Mouse (Mus musculus): ENCODE results near the gene Ric1.
A peak's percentile ranks its signal among the peaks of the same experiment; 100 is the strongest.
"Not testable (repeated sequence)": the region's sequence is repeated elsewhere in the genome, so short reads cannot be mapped to it uniquely, and the experiment has no call there.

Ric1 gene

DNA sequence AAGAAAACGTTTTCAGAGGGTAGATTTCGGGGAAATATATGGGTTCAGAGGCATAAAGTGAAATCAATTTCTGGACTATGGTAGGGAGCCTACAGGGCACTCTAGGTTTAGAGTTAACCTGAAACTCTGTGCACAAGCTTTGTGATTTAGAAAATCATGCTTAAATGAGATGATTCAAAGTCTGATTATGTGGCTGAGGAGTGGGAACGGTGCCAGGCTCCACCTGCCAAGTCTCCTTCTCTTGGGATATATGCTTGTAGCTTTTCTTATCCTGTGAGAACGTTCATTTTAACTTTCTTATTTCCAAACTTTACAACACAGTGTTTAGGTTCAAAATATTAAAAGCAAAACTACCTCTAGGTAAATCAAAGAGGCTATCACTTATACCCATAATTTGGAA, 2.5 kb downstream of the Ric1 start:
- H3K36me3 ChIP-seq (ENCODE audit: insufficient read depth, low read length) = peaks cover 4% of the 10 kb centered on the region; the same call in 1 of the 2 replicates
- TF ChIP-seq CTCF (conservative IDR thresholded peaks at IDR 0.05; ENCODE audit: low read length) (no peak), NANOG (IDR thresholded peaks at IDR 0.05; ENCODE audit: borderline replicate concordance, low read length) (no peak), POU5F1 (IDR thresholded peaks at IDR 0.05; ENCODE audit: borderline replicate concordance, low read length) (no peak)
- no peaks in the 10 kb centered on the region for H3K27me3 ChIP-seq (ENCODE audit: insufficient read depth, low read length)
- H3K4me3 ChIP-seq (replicated peaks; ENCODE audit: low read length) = no peak overlapping the region
- H3K4me1 ChIP-seq (replicated peaks; ENCODE audit: low read depth, low read length) = peaks cover 21% of the 10 kb centered on the region
- no peaks in the 10 kb centered on the region for H3K9me3 ChIP-seq (ENCODE audit: low read length)

DNA sequence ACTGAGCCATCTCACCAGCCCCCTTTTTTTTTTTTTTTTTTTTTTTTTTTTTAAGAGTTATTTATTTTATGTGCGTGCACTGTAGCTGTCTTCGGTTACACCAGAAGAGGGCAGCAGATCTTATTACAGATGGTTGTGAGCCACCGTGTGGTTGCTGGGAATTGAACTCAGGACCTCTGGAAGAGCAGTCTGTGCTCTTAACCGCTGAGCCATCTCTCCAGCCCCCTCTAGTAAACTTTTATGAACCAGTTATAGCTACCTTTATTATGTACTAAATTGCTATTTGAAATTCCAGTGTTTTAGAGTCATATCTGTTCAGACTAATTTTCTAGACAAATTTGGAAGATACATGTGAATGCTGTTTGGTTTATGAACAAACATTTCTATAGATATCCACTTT, 3.5 kb downstream of the Ric1 start:
- not testable (repeated sequence) for H3K9me3 ChIP-seq (ENCODE audit: low read length); H3K36me3 ChIP-seq (ENCODE audit: insufficient read depth, low read length); H3K27me3 ChIP-seq (ENCODE audit: insufficient read depth, low read length); H3K4me3 ChIP-seq (replicated peaks; ENCODE audit: low read length)
- H3K4me1 ChIP-seq (replicated peaks; ENCODE audit: low read depth, low read length) = peaks cover 19% of the 10 kb centered on the region

DNA sequence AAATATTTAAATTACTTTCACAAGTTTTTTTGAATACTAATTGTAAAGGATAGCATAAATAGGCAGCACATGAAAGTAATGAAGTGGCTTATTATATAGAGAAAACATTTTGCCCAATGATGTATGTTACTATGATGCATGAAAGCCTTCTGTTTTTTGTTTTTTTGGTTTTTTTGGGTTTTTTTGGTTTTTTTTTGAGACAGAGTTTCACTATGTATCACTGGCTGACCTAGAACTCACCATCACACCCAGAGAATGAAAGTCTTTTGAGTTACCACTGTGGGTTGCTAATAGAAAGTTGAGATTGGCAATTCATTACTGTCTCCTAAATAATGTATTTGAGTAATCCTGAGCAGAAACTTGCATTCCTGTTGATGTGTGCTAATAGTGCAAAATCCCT, 4.8 kb downstream of the Ric1 start:
- Histone ChIP-seq H3K4me1 (replicated peaks; ENCODE audit: low read depth, low read length) (peaks cover 8% of the 10 kb centered on the region), H3K9me3 (ENCODE audit: low read length) (no peaks in the 10 kb centered on the region), H3K4me3 (replicated peaks; ENCODE audit: low read length) (no peak overlapping the region), H3K27me3 (ENCODE audit: insufficient read depth, low read length) (no peaks in the 10 kb centered on the region), H3K36me3 (ENCODE audit: insufficient read depth, low read length) (no peaks in the 10 kb centered on the region)
- TF ChIP-seq NANOG (IDR thresholded peaks at IDR 0.05; ENCODE audit: borderline replicate concordance, low read length) (no peak), CTCF (conservative IDR thresholded peaks at IDR 0.05; ENCODE audit: low read length) (no peak), POU5F1 (IDR thresholded peaks at IDR 0.05; ENCODE audit: borderline replicate concordance, low read length) (no peak)

DNA sequence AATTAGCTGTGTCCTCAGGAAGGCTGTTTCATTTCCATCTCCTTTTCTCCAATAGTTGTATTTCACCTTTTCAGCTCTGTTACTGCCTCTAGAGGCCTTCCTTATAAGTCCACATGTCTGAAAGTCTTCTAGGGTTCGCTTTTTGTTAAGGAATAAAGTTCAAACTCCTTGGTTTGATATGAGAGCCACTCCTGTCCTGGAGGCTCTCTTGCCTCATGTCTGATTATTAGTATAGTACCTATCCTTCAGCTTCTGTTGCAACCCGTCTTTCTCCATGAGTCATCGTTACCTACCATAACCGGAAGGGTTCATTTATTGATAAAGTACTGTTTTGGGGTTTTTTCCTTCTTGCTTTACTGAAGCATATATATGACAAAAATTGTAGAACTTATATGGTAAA, 5.2 kb downstream of the Ric1 start:
- no peak for TF ChIP-seq CTCF (conservative IDR thresholded peaks at IDR 0.05; ENCODE audit: low read length)
- TF ChIP-seq POU5F1 (IDR thresholded peaks at IDR 0.05; ENCODE audit: borderline replicate concordance, low read length) = no peak
- TF ChIP-seq NANOG (IDR thresholded peaks at IDR 0.05; ENCODE audit: borderline replicate concordance, low read length) = no peak
- Histone ChIP-seq H3K9me3 (ENCODE audit: low read length) (no peaks in the 10 kb centered on the region), H3K4me1 (replicated peaks; ENCODE audit: low read depth, low read length) (peaks cover 8% of the 10 kb centered on the region), H3K36me3 (ENCODE audit: insufficient read depth, low read length) (no peaks in the 10 kb centered on the region), H3K27me3 (ENCODE audit: insufficient read depth, low read length) (no peaks in the 10 kb centered on the region), H3K4me3 (replicated peaks; ENCODE audit: low read length) (no peak overlapping the region)

DNA sequence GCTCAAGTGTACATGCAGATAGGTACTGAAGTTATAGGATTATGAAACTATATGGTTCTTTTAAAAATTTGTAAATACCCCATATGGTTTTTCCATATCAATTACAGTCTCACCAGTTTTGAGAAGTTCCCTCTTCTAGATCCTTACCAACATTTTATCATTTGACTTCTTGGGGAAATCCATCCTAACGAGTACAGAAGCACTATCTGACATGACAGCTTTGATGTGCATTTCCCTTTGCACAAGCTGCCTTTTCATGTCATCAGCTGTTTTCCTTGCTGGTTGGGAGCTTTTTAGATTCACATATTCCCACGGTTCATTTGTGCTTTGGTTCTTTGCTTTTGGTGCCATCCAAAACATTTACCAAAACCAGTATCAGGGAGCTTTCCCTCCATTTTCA, 6.5 kb downstream of the Ric1 start:
- Histone ChIP-seq H3K4me3 (replicated peaks; ENCODE audit: low read length) (no peak overlapping the region), H3K9me3 (ENCODE audit: low read length) (no peaks in the 10 kb centered on the region), H3K36me3 (ENCODE audit: insufficient read depth, low read length) (peaks cover under 1% of the 10 kb centered on the region; the same call in 1 of the 2 replicates), H3K4me1 (replicated peaks; ENCODE audit: low read depth, low read length) (peaks cover 4% of the 10 kb centered on the region), H3K27me3 (ENCODE audit: insufficient read depth, low read length) (no peaks in the 10 kb centered on the region)
- TF ChIP-seq POU5F1 (IDR thresholded peaks at IDR 0.05; ENCODE audit: borderline replicate concordance, low read length) (no peak), NANOG (IDR thresholded peaks at IDR 0.05; ENCODE audit: borderline replicate concordance, low read length) (no peak), CTCF (conservative IDR thresholded peaks at IDR 0.05; ENCODE audit: low read length) (no peak)

DNA sequence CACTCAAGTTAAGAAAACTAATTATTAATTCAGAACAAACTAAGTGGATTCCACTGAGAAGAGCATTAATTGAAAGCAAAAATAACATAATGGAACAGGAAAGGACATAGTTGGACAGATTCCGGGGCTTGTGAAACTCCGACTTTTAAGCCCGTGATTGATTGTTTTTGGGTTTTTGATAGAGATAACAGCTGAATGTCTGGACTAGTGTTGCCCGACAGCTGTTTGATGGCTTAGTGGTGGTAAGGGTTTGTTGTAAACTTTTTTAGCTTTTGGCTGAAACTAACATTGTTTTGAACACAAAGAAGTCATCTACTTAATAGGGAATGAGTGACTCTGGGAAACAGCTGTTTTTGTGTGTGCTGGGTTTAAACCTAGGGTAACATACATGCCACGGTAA, 11.9 kb downstream of the Ric1 start:
- no peaks in the 10 kb centered on the region for H3K27me3 ChIP-seq (ENCODE audit: insufficient read depth, low read length)
- H3K4me3 ChIP-seq (replicated peaks; ENCODE audit: low read length) = no peak overlapping the region
- peaks cover 6% of the 10 kb centered on the region for H3K9me3 ChIP-seq (ENCODE audit: low read length)
- no peaks in the 10 kb centered on the region for H3K4me1 ChIP-seq (replicated peaks; ENCODE audit: low read depth, low read length)
- TF ChIP-seq POU5F1 (IDR thresholded peaks at IDR 0.05; ENCODE audit: borderline replicate concordance, low read length) (no peak), NANOG (IDR thresholded peaks at IDR 0.05; ENCODE audit: borderline replicate concordance, low read length) (no peak), CTCF (conservative IDR thresholded peaks at IDR 0.05; ENCODE audit: low read length) (no peak)
- peaks cover 16% of the 10 kb centered on the region for H3K36me3 ChIP-seq (ENCODE audit: insufficient read depth, low read length)

DNA sequence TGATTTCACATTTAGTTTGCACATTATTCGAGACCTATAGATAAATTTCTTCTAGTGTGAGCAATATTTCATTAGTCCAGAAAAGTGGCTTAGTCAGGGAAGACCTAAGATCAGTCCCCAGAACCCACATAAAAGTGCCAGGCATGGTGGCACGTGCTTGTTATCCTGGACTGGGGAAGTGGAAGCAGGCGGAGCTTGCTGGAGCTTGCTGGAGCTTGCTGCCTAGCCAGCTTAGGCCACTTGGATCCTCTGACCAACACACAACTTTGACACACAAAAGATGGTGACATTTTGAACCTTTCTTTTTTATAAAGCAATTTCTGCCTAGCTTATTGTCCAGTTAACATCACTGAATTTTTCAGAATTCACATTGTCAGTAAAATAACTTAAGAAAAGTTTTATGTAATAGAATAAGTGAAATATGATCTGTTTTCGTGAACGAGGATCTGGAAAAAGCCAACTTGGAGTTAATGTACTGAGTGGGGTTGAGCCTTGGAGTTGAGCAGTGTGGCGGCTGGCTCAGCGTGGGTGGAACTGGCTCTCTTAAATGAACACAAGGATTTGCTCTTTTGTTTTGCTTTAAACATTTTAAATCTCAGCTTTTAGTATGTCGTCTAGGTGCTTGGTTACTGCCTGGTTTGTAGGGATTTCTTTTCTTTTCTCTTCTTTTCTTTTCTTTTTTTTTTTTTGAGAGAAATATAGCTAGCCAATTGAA, 20.3 kb downstream of the Ric1 start:
- Histone ChIP-seq H3K27me3 (ENCODE audit: insufficient read depth, low read length) (no peaks in the 10 kb centered on the region), H3K36me3 (ENCODE audit: insufficient read depth, low read length) (no peaks in the 10 kb centered on the region; the same call in 1 of the 2 replicates), H3K4me1 (replicated peaks; ENCODE audit: low read depth, low read length) (no peaks in the 10 kb centered on the region), H3K4me3 (replicated peaks; ENCODE audit: low read length) (no peak overlapping the region), H3K9me3 (ENCODE audit: low read length) (no peaks in the 10 kb centered on the region)
- TF ChIP-seq CTCF (conservative IDR thresholded peaks at IDR 0.05; ENCODE audit: low read length) (no peak), NANOG (IDR thresholded peaks at IDR 0.05; ENCODE audit: borderline replicate concordance, low read length) (no peak), POU5F1 (IDR thresholded peaks at IDR 0.05; ENCODE audit: borderline replicate concordance, low read length) (no peak)

DNA sequence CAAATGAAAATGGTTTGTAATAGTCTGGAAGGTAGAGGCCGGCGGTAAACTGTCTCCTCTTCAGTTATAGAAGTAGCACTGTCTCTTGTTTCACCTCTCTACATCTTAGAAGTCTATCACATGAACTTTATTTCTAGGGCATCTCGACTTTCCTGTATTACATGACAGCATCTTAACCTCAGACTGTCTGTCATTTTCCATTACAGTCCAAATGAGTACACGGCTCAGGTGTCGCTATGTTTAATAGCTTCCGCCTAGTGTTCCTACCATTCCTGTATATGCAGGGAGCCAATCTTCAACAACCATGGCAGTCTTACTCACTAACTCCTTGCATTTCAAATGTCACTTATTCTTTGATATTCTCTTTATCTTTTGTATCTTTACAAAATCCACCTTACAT, 21.9 kb downstream of the Ric1 start:
- Histone ChIP-seq H3K4me1 (replicated peaks; ENCODE audit: low read depth, low read length) (no peaks in the 10 kb centered on the region), H3K4me3 (replicated peaks; ENCODE audit: low read length) (no peak overlapping the region), H3K36me3 (ENCODE audit: insufficient read depth, low read length) (no peaks in the 10 kb centered on the region; the same call in 1 of the 2 replicates), H3K27me3 (ENCODE audit: insufficient read depth, low read length) (no peaks in the 10 kb centered on the region), H3K9me3 (ENCODE audit: low read length) (no peaks in the 10 kb centered on the region)
- TF ChIP-seq POU5F1 (IDR thresholded peaks at IDR 0.05; ENCODE audit: borderline replicate concordance, low read length) = no peak
- TF ChIP-seq CTCF (conservative IDR thresholded peaks at IDR 0.05; ENCODE audit: low read length) = no peak
- TF ChIP-seq NANOG (IDR thresholded peaks at IDR 0.05; ENCODE audit: borderline replicate concordance, low read length) = no peak

DNA sequence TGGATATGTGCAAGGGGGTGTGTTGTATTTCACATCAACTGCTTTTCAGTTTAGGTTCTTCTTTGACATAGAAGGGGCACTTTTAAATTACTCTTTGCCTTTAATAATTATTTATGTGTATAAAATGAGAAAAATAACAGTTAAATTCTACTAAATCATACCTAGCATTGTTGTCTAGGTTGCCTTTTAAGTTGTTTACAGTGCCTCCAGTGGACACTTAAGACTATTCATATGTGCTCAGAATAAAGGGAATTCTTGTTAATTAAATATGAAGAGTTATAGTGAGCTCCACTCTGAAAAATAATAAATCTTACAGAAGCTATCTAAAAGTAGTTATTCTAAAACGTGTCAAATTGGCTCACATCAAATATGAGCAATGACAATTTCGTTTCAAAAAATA, 28.5 kb downstream of the Ric1 start:
- H3K27me3 ChIP-seq (ENCODE audit: insufficient read depth, low read length) = no peaks in the 10 kb centered on the region
- H3K4me3 ChIP-seq (replicated peaks; ENCODE audit: low read length) = no peak overlapping the region
- no peaks in the 10 kb centered on the region for H3K9me3 ChIP-seq (ENCODE audit: low read length)
- H3K4me1 ChIP-seq (replicated peaks; ENCODE audit: low read depth, low read length) = no peaks in the 10 kb centered on the region
- no peaks in the 10 kb centered on the region for H3K36me3 ChIP-seq (ENCODE audit: insufficient read depth, low read length)
- TF ChIP-seq NANOG (IDR thresholded peaks at IDR 0.05; ENCODE audit: borderline replicate concordance, low read length) (no peak), CTCF (conservative IDR thresholded peaks at IDR 0.05; ENCODE audit: low read length) (0 out of 2 replicates have a peak, but pooled peaks have one; percentile 6)

All from E14TG2a.4 (cell line).